Mouse (Mus musculus) effector memory CD4-positive, alpha-beta T cell, adult 7 months (primary cell): ENCODE data around the gene Zfp978. TPM values are rescaled to one million over a fixed set of nuclear protein-coding genes. Genes with fewer than 3 reads are reported as not detected.

Experiments used
- polyA plus RNA-seq: library from polyadenylated mRNA; unstranded; fragments of 100-300 nt; shearing (Covaris generic); gene quantifications from one replicate; pipeline ENCODE4 v1.2.1, GENCODE M21; 2017

Zfp978 gene
- polyA plus RNA-seq: not detected

GRCm38 (mm10) chr4:147361003-147361402, at the start of gene Zfp978:
Zfp978 (plus strand) TSS chr4:147361303.

Other genes starting within 250 kb of the Zfp978 start
- 5.3 TPM for gene Zfp991, start 229.3 kb upstream of the Zfp978 start, polyA plus RNA-seq
- gene Zfp988, start 55.6 kb upstream of the Zfp978 start, polyA plus RNA-seq: 1.1 TPM
- not detected for gene Zfp982, start 131.1 kb downstream of the Zfp978 start, polyA plus RNA-seq
- 1.1 TPM for gene Gm16503, start 178.9 kb downstream of the Zfp978 start, polyA plus RNA-seq
- 1.2 TPM for gene Zfp985, start 192.0 kb downstream of the Zfp978 start, polyA plus RNA-seq